9 mouse cellular contexts compared by ENCODE assay signal in the genomic region with DNA sequence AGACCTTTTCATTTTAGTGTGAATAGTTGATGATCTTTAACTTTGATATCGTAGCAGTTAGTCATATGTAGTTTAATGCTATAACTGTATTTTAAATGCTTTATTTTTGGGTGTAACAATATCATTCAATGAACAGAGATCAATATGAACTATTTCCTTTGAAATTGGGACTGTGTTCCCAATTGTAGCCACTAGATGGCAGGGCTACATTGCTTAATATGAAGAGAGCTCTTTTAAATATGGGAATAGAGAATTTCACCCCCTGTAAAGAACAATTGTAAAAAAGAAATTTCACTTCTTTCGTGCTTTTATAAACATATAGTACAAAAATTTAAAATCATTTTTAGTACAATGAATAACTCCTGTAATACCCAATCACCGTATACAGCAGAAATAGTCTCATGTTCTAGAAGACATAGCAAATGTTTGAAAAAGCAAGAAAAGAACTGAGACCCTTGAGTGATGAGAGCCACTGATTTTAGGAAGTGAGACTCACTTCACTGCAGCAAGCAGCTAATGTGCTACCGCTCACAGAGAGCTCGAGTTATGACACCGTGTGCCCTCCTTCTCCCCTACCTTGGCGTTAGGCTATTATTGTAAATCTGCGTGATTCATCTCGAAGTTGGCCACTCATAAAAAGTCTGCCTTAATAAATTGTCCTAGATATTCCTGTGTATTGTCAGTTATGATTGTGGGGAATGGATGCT.
DNase-seq lines count a peak whose midpoint lies in the region; ATAC-seq and TF ChIP-seq lines count a peak whose summit lies in the region.
"Had no signal": no experiment of that assay in that cellular context is flagged by ENCODE, and none has a peak within 500 bp of the region (broad histone marks: within the 10 kb centered on the region; RNA-seq: fewer than 3 reads in every experiment).

No protein-coding gene starts in this region.

- no peak overlapping the region for H3K4me2 ChIP-seq in heart, embryonic 12.5 days
- H3K4me2 ChIP-seq: limb, embryonic 13.5 days had no signal

- no peaks in the 10 kb centered on the region for H3K27me3 ChIP-seq in heart, embryonic 12.5 days (replicated peaks)
- H3K27me3 ChIP-seq: limb, embryonic 13.5 days had no signal

- no peak for TF ChIP-seq POLR2A in lung, adult 2 months (IDR thresholded peaks at IDR 0.05; ENCODE audit: borderline replicate concordance, extremely low read depth, low read depth, low read length)

- H3K9ac ChIP-seq in heart, embryonic 12.5 days = no peak overlapping the region
- H3K9ac ChIP-seq: limb, embryonic 13.5 days had no signal

- no peak for ATAC-seq in heart, embryonic 12.5 days (ENCODE audit: insufficient number of reproducible peaks, low FRiP score)
- ATAC-seq in hematopoietic stem cell, adult 5-6 weeks (replicated peaks in 1 of 2; ENCODE audit: insufficient read depth in 1 of 2, low FRiP score in 2 of 2, low TSS enrichment in 1 of 2, low read depth in 1 of 2, poor library complexity in 2 of 2, severe bottlenecking in 2 of 2) = peak; percentile 45 to 75; a peak in 3 of 4 replicates

- H3K9me3 ChIP-seq in heart, embryonic 12.5 days (replicated peaks) = no peaks in the 10 kb centered on the region
- H3K9me3 ChIP-seq: limb, embryonic 13.5 days had no signal

- H3K36me3 ChIP-seq in heart, embryonic 12.5 days = no peaks in the 10 kb centered on the region
- H3K36me3 ChIP-seq: limb, embryonic 13.5 days had no signal

- H3K4me3 ChIP-seq in heart, embryonic 12.5 days = no peak overlapping the region
- no peak overlapping the region for H3K4me3 ChIP-seq in lung, adult 2 months (replicated peaks; ENCODE audit: extremely low read depth, low read depth, low read length)
- H3K4me3 ChIP-seq: limb, embryonic 13.5 days had no signal

- WGBS in heart, embryonic 12.5 days = 60% methylated on average over 9 of the region's 9 CpGs
- WGBS in lung, adult 2 months = 59% methylated on average over 9 of the region's 9 CpGs

- H3K27ac ChIP-seq in heart, embryonic 12.5 days (ENCODE audit: poor library complexity, severe bottlenecking) = no peak overlapping the region
- H3K27ac ChIP-seq: limb, embryonic 13.5 days had no signal

- peak; percentile 42; the same call in 1 of the 2 replicates for TF ChIP-seq CTCF in lung, adult 2 months (IDR thresholded peaks at IDR 0.05; ENCODE audit: insufficient read depth, low read length)

- H3K4me1 ChIP-seq in heart, embryonic 12.5 days (replicated peaks) = no peaks in the 10 kb centered on the region
- H3K4me1 ChIP-seq in lung, adult 2 months (ENCODE audit: control insufficient read depth, insufficient read depth, low read length) = no peaks in the 10 kb centered on the region
- H3K4me1 ChIP-seq: limb, embryonic 13.5 days had no signal

- peak; percentile 1 to 32 for DNase-seq in heart, adult 18-20 months
- no peak for DNase-seq in lung, adult 2 months
- no peak for DNase-seq in lung, postnatal 4 days
- peak; percentile 16 for DNase-seq in R1 (ENCODE audit: low read depth, low spot score)
- no peak for DNase-seq in T-cell, adult 2 months (ENCODE audit: low spot score)
- no peak for DNase-seq in natural killer cell, adult 2 months (ENCODE audit: low spot score in 2 of 2)

Comparison
In these comparisons a context has a peak if more than half of its experiments do, and no peak if none do; other contexts are left out.
1. DNase-seq: peak in heart, adult 18-20 months (2 of 2) and R1 (single experiment); none in lung, adult 2 months (single experiment), lung, postnatal 4 days (0 of 2), T-cell, adult 2 months (single experiment) and natural killer cell, adult 2 months (0 of 2).